Mouse (Mus musculus): ENCODE results near the gene Flt4.
"Not testable (repeated sequence)": the region's sequence is repeated elsewhere in the genome, so short reads cannot be mapped to it uniquely, and the experiment has no call there.

The Flt4 gene

GRCm38 (mm10) chr11:49608938-49609867 lies at the start of gene Flt4:
Flt4 (plus strand) TSS chr11:49609263.
- DNase-seq (ENCODE audit: low spot score), result not testable (repeated sequence)

- not testable (repeated sequence) for DNase-seq (ENCODE audit: low spot score)
These were observed 34.0 kb upstream of the Flt4 start for GRCm38 (mm10) chr11:49575054-49575453.

GRCm38 (mm10) chr11:49580452-49580851 lies 28.6 kb upstream of the Flt4 start:
- not testable (repeated sequence) for DNase-seq (ENCODE audit: low spot score)

- DNase-seq (ENCODE audit: low spot score), result no peak
These were observed 18.9 kb upstream of the Flt4 start for GRCm38 (mm10) chr11:49590213-49590612.

- DNase-seq (ENCODE audit: low spot score), result not testable (repeated sequence)
These were observed 11.9 kb upstream of the Flt4 start for GRCm38 (mm10) chr11:49597149-49597548.

- not testable (repeated sequence) for DNase-seq (ENCODE audit: low spot score)
These were observed 757 bp upstream of the Flt4 start for GRCm38 (mm10) chr11:49608306-49608705.

GRCm38 (mm10) chr11:49609868-49610824 lies 1.1 kb downstream of the Flt4 start:
- not testable (repeated sequence) for DNase-seq (ENCODE audit: low spot score)

- not testable (repeated sequence) for DNase-seq (ENCODE audit: low spot score)
These were observed 2.3 kb downstream of the Flt4 start for GRCm38 (mm10) chr11:49611349-49611748.

GRCm38 (mm10) chr11:49612154-49612553 lies 3.1 kb downstream of the Flt4 start:
- DNase-seq (ENCODE audit: low spot score), result no peak

- DNase-seq (ENCODE audit: low spot score), result no peak
These were observed 4.3 kb downstream of the Flt4 start for GRCm38 (mm10) chr11:49613349-49613748.

- DNase-seq (ENCODE audit: low spot score), result no peak
These were observed 7.0 kb downstream of the Flt4 start for GRCm38 (mm10) chr11:49615856-49616725.

- DNase-seq (ENCODE audit: low spot score), result no peak
These were observed 9.4 kb downstream of the Flt4 start for GRCm38 (mm10) chr11:49618476-49618875.

GRCm38 (mm10) chr11:49621953-49622352 lies 12.9 kb downstream of the Flt4 start:
- DNase-seq (ENCODE audit: low spot score), result no peak

- DNase-seq (ENCODE audit: low spot score), result no peak
These were observed 15.1 kb downstream of the Flt4 start for GRCm38 (mm10) chr11:49624156-49624555.

GRCm38 (mm10) chr11:49625863-49626262 lies 16.8 kb downstream of the Flt4 start:
- no peak for DNase-seq (ENCODE audit: low spot score)

GRCm38 (mm10) chr11:49626748-49627147 lies 17.7 kb downstream of the Flt4 start:
- DNase-seq (ENCODE audit: low spot score), result no peak

GRCm38 (mm10) chr11:49631154-49631553 lies 22.1 kb downstream of the Flt4 start:
- no peak for DNase-seq (ENCODE audit: low spot score)

- no peak for DNase-seq (ENCODE audit: low spot score)
These were observed 23.2 kb downstream of the Flt4 start for GRCm38 (mm10) chr11:49632256-49632655.

GRCm38 (mm10) chr11:49634101-49634500 lies 25.0 kb downstream of the Flt4 start:
- DNase-seq (ENCODE audit: low spot score), result no peak

GRCm38 (mm10) chr11:49635671-49636070 lies 26.6 kb downstream of the Flt4 start:
- DNase-seq (ENCODE audit: low spot score), result no peak

- no peak for DNase-seq (ENCODE audit: low spot score)
These were observed 27.4 kb downstream of the Flt4 start for GRCm38 (mm10) chr11:49636449-49636848.

Measured in MN1 (cell line).